Mouse (Mus musculus) hindbrain, postnatal 0 days (tissue): Measurements from ENCODE around the gene Krt17. TPM values are rescaled to one million over a fixed set of nuclear protein-coding genes. Genes with fewer than 3 reads are reported as not detected.
"Not testable (repeated sequence)": the region's sequence is repeated elsewhere in the genome, so short reads cannot be mapped to it uniquely, and the experiment has no call there.

Experiments used
- ATAC-seq: fragments of 200-750 bp; cut with Nextera tagmentation; 2 replicates; pipeline ENCODE4 v1.8.0; 2017; ENCODE audit warnings: mild to moderate bottlenecking, moderate TSS enrichment, moderate library complexity
- DNase-seq: peaks from one replicate; pipeline ENCODE4 v3.0.0-alpha.2; 2015; ENCODE audit warnings: low spot score
- H3K27ac ChIP-seq: fragments of 300-500 bp; sonication (generic); 2 replicates; pipeline ENCODE4 v1.5.1; 2014; ENCODE audit warnings: mild to moderate bottlenecking
- H3K27me3 ChIP-seq: fragments of 300-500 bp; sonication (generic); 2 replicates; pipeline ENCODE4 v1.6.1; 2014; ENCODE audit warnings: low read length, mixed read lengths; ENCODE audit not compliant: insufficient read depth
- H3K36me3 ChIP-seq: fragments of 300-500 bp; sonication (generic); 2 replicates; pipeline ENCODE4 v1.6.1; 2014; ENCODE audit warnings: low read length, mixed read lengths; ENCODE audit not compliant: insufficient read depth
- H3K4me1 ChIP-seq: fragments of 300-500 bp; sonication (generic); 2 replicates; pipeline ENCODE4 v1.6.1; 2014; ENCODE audit warnings: antibody characterized with exemption, low read length, mixed read lengths; ENCODE audit not compliant: insufficient read depth
- H3K4me2 ChIP-seq: fragments of 300-500 bp; sonication (generic); 2 replicates; pipeline ENCODE4 v1.6.1; 2014; ENCODE audit warnings: low read depth, mild to moderate bottlenecking, low read length, moderate library complexity, mixed read lengths
- H3K4me3 ChIP-seq: fragments of 300-500 bp; sonication (generic); 2 replicates; pipeline ENCODE4 v1.5.1; 2014; ENCODE audit warnings: low read length
- H3K9ac ChIP-seq: fragments of 300-500 bp; sonication (generic); replicated peaks from 2 replicates; pipeline ENCODE4 v1.6.1; 2014; ENCODE audit warnings: mild to moderate bottlenecking, low read length, moderate library complexity, mixed read lengths
- H3K9me3 ChIP-seq: fragments of 300-500 bp; sonication (generic); 2 replicates; pipeline ENCODE4 v1.6.1; 2016; ENCODE audit warnings: low read length, mixed read lengths
- CTCF ChIP-seq: IDR thresholded peaks from 2 replicates; pipeline ENCODE4 v1.5.1; 2016; ENCODE audit warnings: antibody characterized with exemption, control low read depth, low read depth
- WGBS: fragments of 180-500 bp; shearing (Covaris S2); extraction: QIAGEN DNeasy Blood & Tissue Kit; methylation state at CpG from one replicate; pipeline ENCODE4 v1.1.7; 2014; 5-methylcytosine and 5-hydroxymethylcytosine counted together
- polyA plus RNA-seq: library from polyadenylated mRNA; unstranded; fragments of >200 nt; fragmentation: Nextera tagmentation; extraction: Ambion mirVana; gene quantifications from 2 replicates; pipeline ENCODE4 v1.2.1, GENCODE M21; 2015
- total RNA-seq: library from RNA; depleted of rRNA; stranded (reverse); fragments of >200 nt; gene quantifications from 2 replicates; pipeline ENCODE4 v1.2.3, GENCODE M21; 2014; rRNA removed

Gene Krt17
- total RNA-seq (0.40 and 1.0 TPM in 2 replicates), polyA plus RNA-seq (1.1 and 1.2 TPM in 2 replicates)

- no peak for TF ChIP-seq CTCF
- no peak within 1 kb of the TSS for H3K9ac ChIP-seq
- no peak for DNase-seq
- H3K27ac ChIP-seq = no peak within 1 kb of the TSS
- no peak for ATAC-seq
- H3K4me3 ChIP-seq = no peak within 1 kb of the TSS
- no peak within 1 kb of the TSS for H3K4me2 ChIP-seq
- WGBS = 89% methylated on average over 21 of the region's 21 CpGs
- no peaks in the 10 kb centered on the region for H3K27me3 ChIP-seq
- H3K9me3 ChIP-seq = no peaks in the 10 kb centered on the region
- no peaks in the 10 kb centered on the region for H3K4me1 ChIP-seq
- no peaks in the 10 kb centered on the region for H3K36me3 ChIP-seq
Measured at GRCm38 (mm10) chr11:100260514-100261234, at the start of gene Krt17. TSS of gene Krt17 (minus strand) at chr11:100261029.

GRCm38 (mm10) chr11:100308672-100309071 is 47.8 kb upstream of the Krt17 start:
- not testable (repeated sequence) for H3K4me3 ChIP-seq, H3K27ac ChIP-seq, ATAC-seq, DNase-seq, H3K36me3 ChIP-seq, H3K27me3 ChIP-seq, H3K4me2 ChIP-seq, H3K4me1 ChIP-seq, H3K9ac ChIP-seq, H3K9me3 ChIP-seq
- WGBS = 94% methylated on average over 4 of the region's 6 CpGs

- Histone ChIP-seq H3K27me3 (no peaks in the 10 kb centered on the region), H3K9ac (no peak overlapping the region), H3K4me2 (no peak overlapping the region), H3K4me3 (no peak overlapping the region), H3K36me3 (no peaks in the 10 kb centered on the region), H3K27ac (no peak overlapping the region), H3K4me1 (no peaks in the 10 kb centered on the region), H3K9me3 (no peaks in the 10 kb centered on the region)
- ATAC-seq = no peak
- WGBS = 90% methylated on average over 5 of the region's 5 CpGs
- TF ChIP-seq CTCF = no peak
- DNase-seq = no peak
Measured at GRCm38 (mm10) chr11:100307900-100308299, 47.1 kb upstream of the Krt17 start.

- no peak overlapping the region for H3K9ac ChIP-seq
- ATAC-seq (no peak), DNase-seq (no peak)
- no peaks in the 10 kb centered on the region for H3K9me3 ChIP-seq
- H3K27ac ChIP-seq = no peak overlapping the region
- WGBS = 90% methylated on average over 5 of the region's 5 CpGs
- no peak for TF ChIP-seq CTCF
- H3K4me2 ChIP-seq = no peak overlapping the region
- H3K4me1 ChIP-seq = no peaks in the 10 kb centered on the region
- H3K36me3 ChIP-seq = no peaks in the 10 kb centered on the region
- no peaks in the 10 kb centered on the region for H3K27me3 ChIP-seq
- H3K4me3 ChIP-seq = no peak overlapping the region
Measured at GRCm38 (mm10) chr11:100301292-100301691, 40.5 kb upstream of the Krt17 start.

- H3K27ac ChIP-seq = no peak overlapping the region
- ATAC-seq (no peak), DNase-seq (peak; percentile 78)
- no peaks in the 10 kb centered on the region for H3K36me3 ChIP-seq
- 5% methylated on average over 5 of the region's 5 CpGs for WGBS
- H3K4me1 ChIP-seq = no peaks in the 10 kb centered on the region
- no peak overlapping the region for H3K4me3 ChIP-seq
- H3K27me3 ChIP-seq = no peaks in the 10 kb centered on the region
- no peak overlapping the region for H3K4me2 ChIP-seq
- H3K9me3 ChIP-seq = no peaks in the 10 kb centered on the region
- peak; percentile 94 for TF ChIP-seq CTCF
- H3K9ac ChIP-seq = no peak overlapping the region
Measured at GRCm38 (mm10) chr11:100300293-100300692, 39.5 kb upstream of the Krt17 start.

GRCm38 (mm10) chr11:100298274-100299036 is 37.6 kb upstream of the Krt17 start:
- WGBS = 23% methylated on average over 18 of the region's 18 CpGs
- Histone ChIP-seq H3K4me3 (no peak overlapping the region), H3K4me1 (no peaks in the 10 kb centered on the region), H3K9me3 (no peaks in the 10 kb centered on the region), H3K9ac (no peak overlapping the region), H3K27ac (no peak overlapping the region), H3K4me2 (peak overlapping the region; percentile 45), H3K36me3 (no peaks in the 10 kb centered on the region), H3K27me3 (no peaks in the 10 kb centered on the region)
- DNase-seq (peak; percentile 73), ATAC-seq (peak; percentile 57)
- peak; percentile 88 for TF ChIP-seq CTCF

GRCm38 (mm10) chr11:100297801-100298200 is 37.0 kb upstream of the Krt17 start:
- Histone ChIP-seq H3K4me3 (no peak overlapping the region), H3K27me3 (no peaks in the 10 kb centered on the region), H3K9me3 (no peaks in the 10 kb centered on the region), H3K27ac (no peak overlapping the region), H3K9ac (no peak overlapping the region), H3K4me1 (no peaks in the 10 kb centered on the region), H3K4me2 (peak overlapping the region; percentile 45), H3K36me3 (no peaks in the 10 kb centered on the region)
- WGBS = 35% methylated on average over 5 of the region's 5 CpGs
- peak; percentile 23 for DNase-seq
- ATAC-seq = peak; percentile 9; the same call in 1 of the 2 replicates
- TF ChIP-seq CTCF = peak; percentile 65
